Mouse (Mus musculus): ENCODE measurements at regions not wholly inside any gene's neighbourhood (a gene's known extent, or its start where the extent isn't known, plus 50 kb on each side); places are given as distances from the start of the nearest gene placed in this dataset.

- TF ChIP-seq FLI1 (IDR thresholded peaks at IDR 0.05; ENCODE audit: low read length): no peak
- TF ChIP-seq GATA1 (IDR thresholded peaks at IDR 0.05; ENCODE audit: borderline replicate concordance, low read length): no peak
These were observed 267.6 kb downstream of the Pmp22 start for GRCm38 (mm10) chr11:63396386-63396785.
